ENCODE assay signal across 8 mouse cellular contexts in genomic region chr1:172028394-172029275, GRCm38 (mm10). TPM values are rescaled to one million over a fixed set of nuclear protein-coding genes. Genes with fewer than 3 reads are reported as not detected.
DNase-seq lines count a peak whose midpoint lies in the region; ATAC-seq lines count a peak whose summit lies in the region.

Vangl2 (minus strand) TSS chr1:172028444.

- peak within 1 kb of the TSS; percentile 94 for H3K4me3 ChIP-seq in neural tube, embryonic 11.5 days (ENCODE audit: low read depth, low read length)
- H3K4me3 ChIP-seq in stomach, embryonic 15.5 days (replicated peaks): peak within 1 kb of the TSS; percentile 89

- H3K4me1 ChIP-seq in neural tube, embryonic 11.5 days (ENCODE audit: control insufficient read depth, insufficient read depth, low read length): peaks cover 36% of the 10 kb centered on the region
- peaks cover 19% of the 10 kb centered on the region for H3K4me1 ChIP-seq in stomach, embryonic 15.5 days

- 34% methylated on average over 21 of the region's 21 CpGs for WGBS in neural tube, embryonic 11.5 days
- WGBS in stomach, embryonic 15.5 days: 50% methylated on average over 21 of the region's 21 CpGs

- intact Hi-C loops in left cerebral cortex, postnatal 4 days (cut with DNase I): loop anchor here (10.0 kb wide), 1 partner anchor 214 kb away; no protein-coding TSS in a partner anchor

- H3K9ac ChIP-seq in neural tube, embryonic 11.5 days (ENCODE audit: low read length): peak within 1 kb of the TSS; percentile 98
- no peak within 1 kb of the TSS; the same call in 1 of the 2 replicates for H3K9ac ChIP-seq in stomach, embryonic 15.5 days

- no peak for ATAC-seq in neural tube, embryonic 11.5 days (ENCODE audit: insufficient read depth, low FRiP score, low TSS enrichment)
- ATAC-seq in stomach, embryonic 15.5 days (ENCODE audit: insufficient read depth, low FRiP score, low read depth): no peak

- no peaks in the 10 kb centered on the region for H3K27me3 ChIP-seq in neural tube, embryonic 11.5 days (ENCODE audit: control insufficient read depth, insufficient read depth, low read length)
- no peaks in the 10 kb centered on the region for H3K27me3 ChIP-seq in stomach, embryonic 15.5 days (replicated peaks)

- H3K4me2 ChIP-seq in neural tube, embryonic 11.5 days (ENCODE audit: low read depth): peak within 1 kb of the TSS; percentile 81
- peak within 1 kb of the TSS; percentile 73 for H3K4me2 ChIP-seq in stomach, embryonic 15.5 days

- H3K27ac ChIP-seq in neural tube, embryonic 11.5 days (ENCODE audit: low read depth, low read length): peak within 1 kb of the TSS; percentile 93
- H3K27ac ChIP-seq in stomach, embryonic 15.5 days: peak within 1 kb of the TSS; percentile 86

- no peak for DNase-seq in adrenal gland, postnatal 4 days (ENCODE audit: low spot score in 2 of 2)
- DNase-seq in adrenal gland, postnatal 36 days: no peak
- DNase-seq in neural tube, embryonic 11.5 days (ENCODE audit: low spot score): no peak
- no peak for DNase-seq in neural tube, embryonic 10.5 days (ENCODE audit: extremely low spot score, low spot score)
- DNase-seq in left cerebral cortex, postnatal 4 days: no peak
- no peak for DNase-seq in thymus, postnatal 36 days
- DNase-seq in cerebellum, adult 8-10 months: no peak

- H3K36me3 ChIP-seq in neural tube, embryonic 11.5 days (ENCODE audit: control insufficient read depth, insufficient read depth, low read length): no peaks in the 10 kb centered on the region
- no peaks in the 10 kb centered on the region for H3K36me3 ChIP-seq in stomach, embryonic 15.5 days

- H3K9me3 ChIP-seq in neural tube, embryonic 11.5 days (ENCODE audit: control insufficient read depth, low read length): no peaks in the 10 kb centered on the region
- H3K9me3 ChIP-seq in stomach, embryonic 15.5 days: no peaks in the 10 kb centered on the region

RNA-seq across cellular contexts. Expression of gene Vangl2, which starts in this region (rescaled TPM):
- 10 to 100 TPM; 16.2 to 18.7 TPM for total RNA-seq in adrenal gland, postnatal 4 days (2021)
- total RNA-seq in adrenal gland, postnatal 36 days (2021): 1 to 10 TPM; 2.5 to 5.7 TPM
- 62.0 and 69.0 TPM in 2 replicates for polyA plus RNA-seq in neural tube, embryonic 11.5 days (2014; fragmentation: Nextera tagmentation; extraction: Ambion mirVana)
- total RNA-seq in left cerebral cortex, postnatal 4 days (2021): 10 to 100 TPM; 62.0 to 65.3 TPM
- polyA plus RNA-seq in stomach, embryonic 15.5 days (2015; fragmentation: Nextera tagmentation; extraction: Ambion mirVana): 9.9 and 11.3 TPM in 2 replicates
